Mouse (Mus musculus) midbrain, embryonic 16.5 days (tissue): Measurements from ENCODE around the gene Hps4. TPM values are rescaled to one million over a fixed set of nuclear protein-coding genes. Genes with fewer than 3 reads are reported as not detected.
"Not testable (repeated sequence)": the region's sequence is repeated elsewhere in the genome, so short reads cannot be mapped to it uniquely, and the experiment has no call there.

Experiments used
- ATAC-seq: fragments of 200-750 bp; cut with Nextera tagmentation; 2 replicates; pipeline ENCODE4 v1.8.0; 2017; ENCODE audit warnings: moderate TSS enrichment
- H3K27ac ChIP-seq: fragments of 300-500 bp; sonication (generic); 2 replicates; pipeline ENCODE4 v1.5.1; 2014; ENCODE audit warnings: mild to moderate bottlenecking, low read length, mixed read lengths
- H3K27me3 ChIP-seq: fragments of 300-500 bp; sonication (generic); 2 replicates; pipeline ENCODE4 v1.6.1; 2014; ENCODE audit warnings: low read depth, low read length, mixed read lengths; ENCODE audit not compliant: control insufficient read depth, insufficient read depth
- H3K36me3 ChIP-seq: fragments of 300-500 bp; sonication (generic); 2 replicates; pipeline ENCODE4 v1.6.1; 2014; ENCODE audit warnings: mild to moderate bottlenecking, low read length, moderate library complexity, mixed read lengths; ENCODE audit not compliant: control insufficient read depth, insufficient read depth
- H3K4me1 ChIP-seq: fragments of 300-500 bp; sonication (generic); 2 replicates; pipeline ENCODE4 v1.6.1; 2014; ENCODE audit warnings: mild to moderate bottlenecking, low read length, mixed read lengths; ENCODE audit not compliant: control insufficient read depth, insufficient read depth
- H3K4me2 ChIP-seq: fragments of 300-500 bp; sonication (generic); 2 replicates; pipeline ENCODE4 v1.6.1; 2014; ENCODE audit warnings: mild to moderate bottlenecking, low read length, mixed read lengths
- H3K4me3 ChIP-seq: fragments of 300-500 bp; sonication (generic); 2 replicates; pipeline ENCODE4 v1.5.1; 2014; ENCODE audit warnings: low read depth, mild to moderate bottlenecking, low read length, moderate library complexity, mixed read lengths
- H3K9ac ChIP-seq: fragments of 300-500 bp; sonication (generic); 2 replicates; pipeline ENCODE4 v1.6.1; 2014; ENCODE audit warnings: low read depth, low read length, mixed read lengths
- H3K9me3 ChIP-seq: fragments of 300-500 bp; sonication (generic); replicated peaks from 2 replicates; pipeline ENCODE4 v1.6.1; 2014; ENCODE audit warnings: mild to moderate bottlenecking, low read length, mixed read lengths; ENCODE audit not compliant: control insufficient read depth, poor library complexity, severe bottlenecking
- WGBS: fragments of 180-500 bp; shearing (Covaris S2); extraction: QIAGEN DNeasy Blood & Tissue Kit; methylation state at CpG from one replicate; pipeline ENCODE4 v1.1.7; 2014; 5-methylcytosine and 5-hydroxymethylcytosine counted together
- polyA plus RNA-seq: library from polyadenylated mRNA; unstranded; fragments of >200 nt; fragmentation: Nextera tagmentation; extraction: Ambion mirVana; gene quantifications from 2 replicates; pipeline ENCODE4 v1.2.1, GENCODE M21; 2015

Gene Hps4
- polyA plus RNA-seq, 1 experiment from 2014 or later: 45.6 TPM

DNA sequence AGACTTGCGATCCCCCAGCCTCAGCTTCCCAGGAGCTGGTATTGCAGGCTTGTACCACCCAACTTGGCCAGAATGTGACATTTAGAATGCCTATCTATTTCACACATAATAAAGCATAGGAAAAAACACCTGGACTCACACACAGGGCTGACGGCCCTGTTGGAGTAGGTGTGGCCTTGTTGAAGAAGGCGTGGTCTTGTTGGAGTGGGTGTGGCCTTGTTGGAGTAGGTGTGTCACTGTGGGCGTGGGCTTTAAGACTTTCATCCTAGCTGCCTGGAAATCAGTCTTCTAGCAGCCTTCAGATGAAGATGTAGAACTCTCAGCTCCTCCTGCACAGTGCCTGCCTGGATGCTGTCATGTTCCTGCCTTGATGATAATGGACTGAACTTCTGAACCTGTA, 69.9 kb downstream of the Hps4 start:
- H3K4me2 ChIP-seq, H3K36me3 ChIP-seq, H3K9ac ChIP-seq, H3K9me3 ChIP-seq, ATAC-seq, H3K4me3 ChIP-seq, H3K27me3 ChIP-seq: not testable (repeated sequence)
- peaks cover 51% of the 10 kb centered on the region for H3K4me1 ChIP-seq
- 91% methylated on average over 4 of the region's 4 CpGs for WGBS
- H3K27ac ChIP-seq: peak overlapping the region; percentile 87

DNA sequence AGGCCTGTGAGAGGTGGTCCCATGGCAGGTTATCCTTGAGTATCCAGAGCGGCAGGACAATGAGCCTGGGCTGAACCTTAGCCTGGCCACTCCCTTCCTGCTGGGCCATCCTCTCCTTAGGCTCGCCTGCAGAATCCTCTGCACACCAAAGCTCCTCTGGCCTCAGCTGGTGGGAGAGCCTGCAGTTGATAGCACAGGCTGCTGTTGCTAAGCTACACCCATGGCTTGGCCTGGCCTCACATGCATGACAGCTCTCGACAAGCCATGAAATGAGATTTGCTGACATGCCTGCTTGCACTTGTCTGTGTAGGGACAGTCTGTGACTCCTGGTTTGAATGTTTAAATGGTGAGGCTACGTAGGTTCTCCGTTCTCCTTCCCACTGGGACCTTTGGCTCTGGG, 73.8 kb downstream of the Hps4 start:
- no peaks in the 10 kb centered on the region for H3K9me3 ChIP-seq
- H3K27ac ChIP-seq: peak overlapping the region; percentile 75
- no peak overlapping the region for H3K4me2 ChIP-seq
- 20% methylated on average over 5 of the region's 5 CpGs for WGBS
- peak; percentile 40; the same call in 1 of the 2 replicates for ATAC-seq
- peaks cover 4% of the 10 kb centered on the region for H3K36me3 ChIP-seq
- H3K27me3 ChIP-seq: no peaks in the 10 kb centered on the region
- peak overlapping the region; percentile 45; the same call in 1 of the 2 replicates for H3K9ac ChIP-seq
- no peak overlapping the region for H3K4me3 ChIP-seq
- peaks cover 30% of the 10 kb centered on the region for H3K4me1 ChIP-seq

DNA sequence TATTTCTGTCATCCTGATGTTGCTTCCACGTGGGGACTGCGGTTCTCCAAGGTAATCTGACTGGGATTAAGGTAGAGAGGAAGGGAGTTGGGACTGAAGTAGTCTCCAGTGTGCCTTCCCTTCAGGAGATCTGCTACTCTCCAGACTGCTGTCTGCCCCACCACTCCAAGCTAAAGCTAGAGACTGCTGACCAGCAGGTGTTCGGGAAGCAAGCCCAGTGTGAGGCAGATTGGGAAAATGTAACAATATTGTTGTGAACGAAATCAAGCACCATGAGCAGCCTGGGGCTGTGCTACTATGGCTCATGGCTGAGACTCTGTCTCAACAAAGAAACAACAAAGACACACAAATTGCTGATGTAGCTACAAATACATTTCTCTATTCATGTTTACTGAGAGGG, 75.1 kb downstream of the Hps4 start:
- ATAC-seq: no peak
- Histone ChIP-seq H3K36me3 (peaks cover 5% of the 10 kb centered on the region), H3K4me2 (no peak overlapping the region), H3K4me1 (peaks cover 20% of the 10 kb centered on the region), H3K9me3 (no peaks in the 10 kb centered on the region), H3K27ac (peak overlapping the region; percentile 73), H3K4me3 (no peak overlapping the region), H3K27me3 (no peaks in the 10 kb centered on the region), H3K9ac (no peak overlapping the region)
- 35% methylated on average over 4 of the region's 4 CpGs for WGBS

DNA sequence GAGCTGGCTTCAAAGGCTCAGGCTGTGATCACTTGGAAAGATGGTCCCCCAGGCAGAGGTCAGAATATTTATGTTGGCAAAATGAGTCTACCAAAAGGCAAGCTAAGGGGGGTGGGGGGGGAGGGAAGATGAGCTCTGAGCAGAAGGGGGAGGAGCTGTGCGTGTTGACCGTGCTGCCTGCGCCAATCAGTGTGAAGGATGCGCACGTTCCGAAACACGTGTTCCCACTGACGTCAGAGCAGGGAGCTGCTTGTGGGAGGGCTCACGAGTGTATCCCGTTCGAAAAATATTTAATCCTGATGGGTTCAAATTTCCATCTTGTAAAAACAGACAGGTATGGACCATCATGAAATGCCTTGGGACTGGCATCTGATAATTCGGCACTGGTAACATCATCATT, 76.7 kb downstream of the Hps4 start:
- no peak overlapping the region for H3K4me3 ChIP-seq
- no peaks in the 10 kb centered on the region for H3K9me3 ChIP-seq
- no peaks in the 10 kb centered on the region for H3K27me3 ChIP-seq
- H3K36me3 ChIP-seq: peaks cover 5% of the 10 kb centered on the region
- no peak overlapping the region for H3K4me2 ChIP-seq
- no peak overlapping the region for H3K27ac ChIP-seq
- ATAC-seq: no peak
- WGBS: 36% methylated on average over 12 of the region's 12 CpGs
- H3K4me1 ChIP-seq: peaks cover 20% of the 10 kb centered on the region
- H3K9ac ChIP-seq: no peak overlapping the region

DNA sequence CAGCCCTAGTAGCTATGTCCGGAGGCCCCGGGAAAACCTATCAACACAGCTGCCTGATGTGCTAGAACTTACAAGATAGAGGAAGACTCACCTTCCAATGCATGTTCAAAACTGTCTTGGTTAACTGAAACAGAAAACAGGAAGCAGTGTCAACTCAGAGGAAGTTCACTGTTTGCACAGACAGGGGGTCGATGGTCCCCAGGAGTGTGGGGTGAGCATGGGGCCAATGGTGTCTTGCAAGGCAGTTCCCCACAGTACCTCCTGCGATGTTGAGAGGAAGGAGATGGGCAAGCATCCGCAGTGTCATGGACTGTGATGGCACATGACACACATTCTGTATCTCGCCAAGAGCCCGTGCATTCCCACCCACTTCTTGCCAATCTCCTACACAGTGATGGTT, 83.8 kb downstream of the Hps4 start:
- Histone ChIP-seq H3K4me2 (no peak overlapping the region), H3K4me1 (peaks cover 4% of the 10 kb centered on the region), H3K36me3 (peaks cover 1% of the 10 kb centered on the region), H3K9ac (no peak overlapping the region), H3K4me3 (no peak overlapping the region), H3K27ac (no peak overlapping the region), H3K27me3 (0 out of 2 replicates have a peak, but pooled peaks cover 2% of the 10 kb centered on the region), H3K9me3 (no peaks in the 10 kb centered on the region)
- no peak for ATAC-seq
- 90% methylated on average over 7 of the region's 7 CpGs for WGBS

DNA sequence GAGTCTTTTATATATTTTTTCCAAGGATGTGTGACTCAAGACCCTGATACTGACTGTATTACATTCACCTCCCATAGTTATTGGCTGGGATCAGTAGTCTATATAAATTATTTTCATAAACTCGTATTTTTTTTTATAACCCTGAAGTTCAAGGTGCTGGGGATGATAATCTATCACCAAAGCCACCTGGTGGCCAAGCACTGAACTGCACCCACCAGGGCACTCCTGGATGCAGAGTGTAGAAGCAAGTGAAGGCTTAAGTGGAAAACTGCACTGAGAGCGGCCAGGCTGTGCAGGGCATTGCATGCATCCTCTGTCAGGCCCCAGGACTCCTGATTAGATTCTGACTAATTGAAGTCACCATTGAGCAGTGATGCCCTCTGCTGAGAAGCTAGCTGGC, 84.4 kb downstream of the Hps4 start:
- Histone ChIP-seq H3K27me3 (0 out of 2 replicates have a peak, but pooled peaks cover 2% of the 10 kb centered on the region), H3K4me2 (no peak overlapping the region), H3K36me3 (no peaks in the 10 kb centered on the region), H3K9ac (no peak overlapping the region), H3K4me1 (peaks cover 4% of the 10 kb centered on the region), H3K4me3 (no peak overlapping the region), H3K9me3 (no peaks in the 10 kb centered on the region), H3K27ac (no peak overlapping the region)
- ATAC-seq: peak; percentile 44; the same call in 1 of the 2 replicates
- WGBS: 43% methylated on average over 2 of the region's 2 CpGs

Other genes starting within 250 kb of the Hps4 start
- gene Cryba4, start 90.6 kb upstream of the Hps4 start, polyA plus RNA-seq: 1.0 and 1.6 TPM in 2 replicates
- 5.1 and 5.8 TPM in 2 replicates for gene Crybb1, start 87.3 kb upstream of the Hps4 start, polyA plus RNA-seq
- gene Tpst2, start 66.4 kb upstream of the Hps4 start, polyA plus RNA-seq: 26.2 and 34.5 TPM in 2 replicates
- 37.0 and 37.2 TPM in 2 replicates for gene Tfip11, start 16.7 kb upstream of the Hps4 start, polyA plus RNA-seq
- gene Srrd, start within 50 bp of the Hps4 start, polyA plus RNA-seq: 51.7 and 56.8 TPM in 2 replicates
- 0.17 and 0.29 TPM in 2 replicates for gene Gm6583, start 12.9 kb downstream of the Hps4 start, polyA plus RNA-seq
- gene Asphd2, start 51.8 kb downstream of the Hps4 start, polyA plus RNA-seq: 58.8 and 66.2 TPM in 2 replicates
- gene Gm6588, start 106.3 kb downstream of the Hps4 start, polyA plus RNA-seq: 1.0 and 1.6 TPM in 2 replicates
- gene Sez6l, start 234.1 kb downstream of the Hps4 start, polyA plus RNA-seq: 72.9 and 75.7 TPM in 2 replicates